ENCODE assay signal across 14 mouse cellular contexts in the genomic region with DNA sequence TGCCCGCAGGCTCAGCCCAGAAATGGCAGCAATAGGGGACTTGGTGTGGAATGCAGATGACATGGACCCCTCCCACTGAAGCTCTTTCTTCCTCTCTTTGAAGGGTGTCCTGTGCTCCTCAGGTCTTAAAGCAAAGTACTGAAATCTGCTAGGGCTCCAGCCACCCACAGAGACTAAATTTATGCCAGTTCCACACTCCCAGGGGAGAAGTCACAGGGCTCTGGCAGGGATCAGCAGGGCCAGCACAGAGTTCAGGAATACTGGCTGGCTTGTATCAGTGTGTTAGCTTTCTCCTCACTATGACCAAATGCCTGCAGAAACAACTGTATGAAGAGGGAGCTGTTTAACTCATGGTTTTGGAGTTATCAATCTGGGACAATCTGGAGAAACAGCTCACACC. TPM values are rescaled to one million over a fixed set of nuclear protein-coding genes. Genes with fewer than 3 reads are reported as not detected.
DNase-seq lines count a peak whose midpoint lies in the region.
"Had no signal": no experiment of that assay in that cellular context is flagged by ENCODE, and none has a peak within 500 bp of the region (broad histone marks: within the 10 kb centered on the region; RNA-seq: fewer than 3 reads in every experiment).

No protein-coding gene starts in this region.

- DNase-seq in adrenal gland, adult 2 months = peak; percentile 18
- DNase-seq in adrenal gland, postnatal 4 days (ENCODE audit: low spot score in 2 of 2) = no peak
- DNase-seq in adrenal gland, postnatal 14 days = peak; percentile 47
- no peak for DNase-seq in adrenal gland, adult 8-10 months
- DNase-seq in heart, adult 11 months = peak; percentile 80
- DNase-seq in heart, adult 9 months (ENCODE audit: low spot score in 2 of 2) = no peak
- no peak for DNase-seq in layer of hippocampus, adult 9-10 months (ENCODE audit: low spot score)
- DNase-seq: B cell, adult 2 months; cerebellum, adult 11-12 months; cerebellum, adult 2 months; cerebellum, adult 9-10 months; cerebellum, postnatal 10 days; cerebellum, postnatal 25 days; forebrain, postnatal 0 days had no signal

RNA-seq across cellular contexts. Expression of a gene that starts 44.3 kb away (rescaled TPM):
- 10 to 100 TPM; 71.5 to 89.5 TPM for total RNA-seq in adrenal gland, adult 2 months (2021)
- polyA plus RNA-seq in adrenal gland, adult 2 months (2012; rRNA removed) = 6.9 and 8.0 TPM in 2 replicates
- 10 to 100 TPM; 69.7 to 74.9 TPM for total RNA-seq in adrenal gland, postnatal 4 days (2021)
- total RNA-seq in adrenal gland, postnatal 14 days (2021) = 76.3 and 96.5 TPM in 2 replicates
- total RNA-seq in adrenal gland, adult 8-10 months (2022) = 10 to 100 TPM; 68.9 to 80.1 (median 73.1) TPM

Comparison
In these comparisons a context has a peak if more than half of its experiments do, and no peak if none do; other contexts are left out.
1. DNase-seq: peak in adrenal gland, adult 2 months (single experiment), adrenal gland, postnatal 14 days (single experiment) and heart, adult 11 months (single experiment); none in adrenal gland, postnatal 4 days (0 of 2), adrenal gland, adult 8-10 months (single experiment), heart, adult 9 months (0 of 2) and layer of hippocampus, adult 9-10 months (single experiment).